ENCODE assay signal across 29 mouse cellular contexts in genomic region chr3:89617360-89617759, GRCm38 (mm10).
"Had no signal": no experiment of that assay in that cellular context is flagged by ENCODE, and none has a peak within 500 bp of the region (broad histone marks: within the 10 kb centered on the region; RNA-seq: fewer than 3 reads in every experiment).

No protein-coding gene starts in this region.

- H3K4me3 ChIP-seq: limb, embryonic 10.5 days; limb, embryonic 12.5 days; limb, embryonic 13.5 days; limb, embryonic 15.5 days; liver, embryonic 12.5 days; liver, embryonic 13.5 days; liver, embryonic 15.5 days; lung, embryonic 15.5 days; megakaryocyte, embryonic 14.5 days; midbrain, embryonic 10.5 days; midbrain, embryonic 12.5 days; midbrain, embryonic 13.5 days; midbrain, embryonic 15.5 days; myocyte; neural tube, embryonic 12.5 days had no signal

- H3K27me3 ChIP-seq: limb, embryonic 12.5 days; limb, embryonic 13.5 days; limb, embryonic 15.5 days; liver, embryonic 12.5 days; lung, embryonic 15.5 days; midbrain, embryonic 12.5 days; midbrain, embryonic 13.5 days; midbrain, embryonic 15.5 days; neural tube, embryonic 12.5 days had no signal

- DNase-seq: left cerebral cortex, postnatal 4 days; liver; liver, embryonic 13.5 days; liver, postnatal 0 days; lung, adult 18-20 months; lung, adult 2 months; lung, embryonic 14.5 days; lung, postnatal 10 days; lung, postnatal 36 days; lung, postnatal 4 days; midbrain, embryonic 14.5 days had no signal

- H3K4me1 ChIP-seq: liver, embryonic 12.5 days; liver, embryonic 13.5 days; liver, embryonic 15.5 days; megakaryocyte, embryonic 14.5 days had no signal

- ATAC-seq: liver, embryonic 12.5 days; liver, postnatal 0 days; lung, postnatal 0 days; midbrain, embryonic 13.5 days; midbrain, embryonic 15.5 days; midbrain, embryonic 16.5 days had no signal

- H3K27ac ChIP-seq: limb, embryonic 10.5 days; limb, embryonic 12.5 days; limb, embryonic 13.5 days; limb, embryonic 15.5 days; liver, embryonic 12.5 days; liver, embryonic 13.5 days; liver, embryonic 14.5 days; liver, embryonic 15.5 days; lung, embryonic 15.5 days; macrophage; midbrain, embryonic 10.5 days; midbrain, embryonic 12.5 days; midbrain, embryonic 13.5 days; midbrain, embryonic 15.5 days; neural tube, embryonic 12.5 days had no signal

- H3K36me3 ChIP-seq: limb, embryonic 10.5 days; limb, embryonic 12.5 days; limb, embryonic 13.5 days; limb, embryonic 15.5 days; liver, embryonic 12.5 days; liver, embryonic 13.5 days; liver, embryonic 15.5 days; lung, embryonic 15.5 days; midbrain, embryonic 10.5 days; midbrain, embryonic 12.5 days; midbrain, embryonic 13.5 days; midbrain, embryonic 15.5 days; neural tube, embryonic 12.5 days had no signal

- H3K9me3 ChIP-seq: limb, embryonic 10.5 days; limb, embryonic 12.5 days; limb, embryonic 13.5 days; limb, embryonic 15.5 days; liver, embryonic 12.5 days; liver, embryonic 13.5 days; liver, embryonic 15.5 days; lung, embryonic 15.5 days; megakaryocyte, embryonic 14.5 days; midbrain, embryonic 10.5 days; midbrain, embryonic 12.5 days; midbrain, embryonic 13.5 days; midbrain, embryonic 15.5 days; neural tube, embryonic 12.5 days had no signal
